Mouse (Mus musculus) midbrain, embryonic 11.5 days (tissue): ENCODE measurements around the gene Rnft2. TPM values are rescaled to one million over a fixed set of nuclear protein-coding genes. Genes with fewer than 3 reads are reported as not detected.

Source experiments
- ATAC-seq: fragments of 200-750 bp; cut with Nextera tagmentation; 2 replicates; pipeline ENCODE4 v1.8.0; 2017; ENCODE audit warnings: moderate TSS enrichment, moderate library complexity; ENCODE audit not compliant: low FRiP score
- DNase-seq: peaks from one replicate; pipeline ENCODE4 v3.0.0; 2015; ENCODE audit warnings: low spot score; ENCODE audit errors: missing footprints
- H3K27ac ChIP-seq: fragments of 300-500 bp; sonication (generic); 2 replicates; pipeline ENCODE4 v1.5.1; 2014; ENCODE audit warnings: low read depth, low read length
- H3K27me3 ChIP-seq: fragments of 300-500 bp; sonication (generic); 2 replicates; pipeline ENCODE4 v1.6.1; 2014; ENCODE audit warnings: mild to moderate bottlenecking, low read length, moderate library complexity, mixed read lengths; ENCODE audit not compliant: control insufficient read depth, insufficient read depth
- H3K36me3 ChIP-seq: fragments of 300-500 bp; sonication (generic); 2 replicates; pipeline ENCODE4 v1.6.1; 2014; ENCODE audit warnings: mild to moderate bottlenecking, low read length, moderate library complexity, mixed read lengths; ENCODE audit not compliant: control insufficient read depth, insufficient read depth
- H3K4me1 ChIP-seq: fragments of 300-500 bp; sonication (generic); 2 replicates; pipeline ENCODE4 v1.6.1; 2014; ENCODE audit warnings: low read length; ENCODE audit not compliant: control insufficient read depth, insufficient read depth
- H3K4me2 ChIP-seq: fragments of 300-500 bp; sonication (generic); 2 replicates; pipeline ENCODE4 v1.6.1; 2014; ENCODE audit warnings: mild to moderate bottlenecking, moderate library complexity
- H3K4me3 ChIP-seq: fragments of 300-500 bp; sonication (generic); 2 replicates; pipeline ENCODE4 v1.5.1; 2014; ENCODE audit warnings: low read depth, low read length
- H3K9ac ChIP-seq: fragments of 300-500 bp; sonication (generic); 2 replicates; pipeline ENCODE4 v1.6.1; 2014; ENCODE audit warnings: low read length
- H3K9me3 ChIP-seq: fragments of 300-500 bp; sonication (generic); 2 replicates; pipeline ENCODE4 v1.6.1; 2016; ENCODE audit warnings: low read length; ENCODE audit not compliant: control insufficient read depth
- WGBS: fragments of 180-500 bp; shearing (Covaris S2); extraction: QIAGEN DNeasy Blood & Tissue Kit; methylation state at CpG from one replicate; pipeline ENCODE4 v1.1.7; 2014; 5-methylcytosine and 5-hydroxymethylcytosine counted together
- polyA plus RNA-seq: library from polyadenylated mRNA; unstranded; fragments of >200 nt; fragmentation: Nextera tagmentation; extraction: Ambion mirVana; gene quantifications from 2 replicates; pipeline ENCODE4 v1.2.1, GENCODE M21; 2014

Gene Rnft2
- polyA plus RNA-seq, 1 experiment from 2014 or later, result 4.3 TPM

DNA sequence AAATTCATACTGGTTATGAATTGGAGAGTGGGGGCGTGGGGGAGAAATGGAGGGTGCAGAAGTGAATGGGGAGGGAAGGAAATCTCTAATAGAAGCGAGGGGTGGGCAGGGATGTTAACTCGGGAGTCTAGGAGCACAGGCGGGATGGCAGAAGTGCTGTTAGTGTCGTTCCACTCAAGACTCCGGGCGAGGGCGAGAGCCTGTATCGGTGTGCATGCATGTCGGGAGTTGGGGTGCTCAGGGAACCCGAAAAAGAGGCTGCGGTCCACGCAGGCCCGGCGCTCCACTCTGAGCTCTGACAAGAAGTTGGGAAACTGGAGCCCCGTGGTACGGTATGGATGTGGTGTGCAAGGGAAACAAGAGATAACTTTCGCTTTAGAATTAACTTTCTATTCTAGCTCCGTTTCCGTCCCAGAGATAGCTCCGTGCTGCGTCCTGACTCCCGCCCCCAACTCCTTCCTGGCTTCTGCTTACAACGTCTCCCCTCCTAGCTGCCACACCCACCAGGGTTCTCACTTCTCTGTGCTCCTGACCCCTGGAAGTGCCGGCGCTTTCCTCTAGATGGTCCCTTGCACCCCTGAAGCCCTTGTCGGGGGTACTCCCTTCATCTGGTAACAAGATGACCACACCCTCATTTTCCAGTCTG lies 72.7 kb downstream of the Rnft2 start:
- H3K27ac ChIP-seq, result no peak overlapping the region
- H3K9ac ChIP-seq, result no peak overlapping the region
- no peak overlapping the region; the same call in 1 of the 2 replicates for H3K4me3 ChIP-seq
- H3K4me1 ChIP-seq, result peaks cover 6% of the 10 kb centered on the region
- ATAC-seq (no peak), DNase-seq (peak; percentile 94)
- under 1% methylated on average over 27 of the region's 27 CpGs for WGBS
- H3K4me2 ChIP-seq, result peak overlapping the region; percentile 11; the same call in 1 of the 2 replicates
- H3K27me3 ChIP-seq, result peaks cover 72% of the 10 kb centered on the region
- H3K36me3 ChIP-seq, result no peaks in the 10 kb centered on the region
- peaks cover 4% of the 10 kb centered on the region; the same call in 1 of the 2 replicates for H3K9me3 ChIP-seq

- Histone ChIP-seq H3K36me3 (no peaks in the 10 kb centered on the region), H3K4me3 (0 out of 2 replicates have a peak overlapping the region, but pooled peaks have one; percentile 2), H3K4me2 (0 out of 2 replicates have a peak overlapping the region, but pooled peaks have one; percentile 2), H3K27ac (no peak overlapping the region), H3K9me3 (peaks cover 4% of the 10 kb centered on the region; the same call in 1 of the 2 replicates), H3K4me1 (peaks cover 6% of the 10 kb centered on the region), H3K27me3 (peaks cover 72% of the 10 kb centered on the region), H3K9ac (no peak overlapping the region)
- DNase-seq (peak; percentile 91), ATAC-seq (no peak)
- WGBS, result 2% methylated on average over 35 of the region's 36 CpGs
Observed at GRCm38 (mm10) chr5:118171665-118172064, 73.3 kb downstream of the Rnft2 start.

DNA sequence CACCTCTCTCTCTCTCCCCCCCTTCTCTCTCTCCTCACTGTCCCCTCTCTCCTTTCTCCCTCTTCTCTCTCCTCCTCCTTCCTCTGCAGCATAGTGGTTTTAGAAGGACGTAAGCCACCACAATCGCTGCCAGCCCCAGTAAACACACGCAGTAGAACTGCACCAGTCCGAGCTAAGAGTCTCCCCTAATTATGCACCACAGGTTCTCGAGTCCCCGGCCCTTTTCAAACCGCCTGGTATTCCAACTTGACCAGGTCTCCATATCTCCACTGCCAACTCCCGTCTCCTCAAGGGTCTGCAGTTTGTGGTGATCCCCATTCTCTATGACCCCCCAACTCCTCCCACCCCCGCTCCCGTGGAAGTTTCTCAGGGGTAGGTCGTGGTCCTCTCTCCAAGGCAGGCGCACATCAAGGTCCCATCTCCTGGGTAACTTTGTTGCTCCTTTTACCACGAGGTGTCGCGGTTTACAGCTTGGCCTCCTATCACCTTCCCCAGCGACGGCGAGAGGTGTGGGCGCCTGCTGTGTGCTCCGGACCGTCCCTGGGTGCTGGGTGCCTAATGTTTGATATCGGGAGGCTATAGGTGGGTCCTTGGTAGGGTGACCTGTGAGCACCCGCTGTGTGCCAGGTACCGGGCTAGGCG lies 73.9 kb downstream of the Rnft2 start:
- Histone ChIP-seq H3K9me3 (peaks cover 4% of the 10 kb centered on the region; the same call in 1 of the 2 replicates), H3K27ac (no peak overlapping the region), H3K9ac (no peak overlapping the region), H3K36me3 (no peaks in the 10 kb centered on the region), H3K27me3 (peaks cover 72% of the 10 kb centered on the region), H3K4me3 (no peak overlapping the region), H3K4me1 (peaks cover 6% of the 10 kb centered on the region), H3K4me2 (no peak overlapping the region)
- DNase-seq (peak; percentile 91), ATAC-seq (no peak)
- WGBS, result under 1% methylated on average over 25 of the region's 25 CpGs

DNA sequence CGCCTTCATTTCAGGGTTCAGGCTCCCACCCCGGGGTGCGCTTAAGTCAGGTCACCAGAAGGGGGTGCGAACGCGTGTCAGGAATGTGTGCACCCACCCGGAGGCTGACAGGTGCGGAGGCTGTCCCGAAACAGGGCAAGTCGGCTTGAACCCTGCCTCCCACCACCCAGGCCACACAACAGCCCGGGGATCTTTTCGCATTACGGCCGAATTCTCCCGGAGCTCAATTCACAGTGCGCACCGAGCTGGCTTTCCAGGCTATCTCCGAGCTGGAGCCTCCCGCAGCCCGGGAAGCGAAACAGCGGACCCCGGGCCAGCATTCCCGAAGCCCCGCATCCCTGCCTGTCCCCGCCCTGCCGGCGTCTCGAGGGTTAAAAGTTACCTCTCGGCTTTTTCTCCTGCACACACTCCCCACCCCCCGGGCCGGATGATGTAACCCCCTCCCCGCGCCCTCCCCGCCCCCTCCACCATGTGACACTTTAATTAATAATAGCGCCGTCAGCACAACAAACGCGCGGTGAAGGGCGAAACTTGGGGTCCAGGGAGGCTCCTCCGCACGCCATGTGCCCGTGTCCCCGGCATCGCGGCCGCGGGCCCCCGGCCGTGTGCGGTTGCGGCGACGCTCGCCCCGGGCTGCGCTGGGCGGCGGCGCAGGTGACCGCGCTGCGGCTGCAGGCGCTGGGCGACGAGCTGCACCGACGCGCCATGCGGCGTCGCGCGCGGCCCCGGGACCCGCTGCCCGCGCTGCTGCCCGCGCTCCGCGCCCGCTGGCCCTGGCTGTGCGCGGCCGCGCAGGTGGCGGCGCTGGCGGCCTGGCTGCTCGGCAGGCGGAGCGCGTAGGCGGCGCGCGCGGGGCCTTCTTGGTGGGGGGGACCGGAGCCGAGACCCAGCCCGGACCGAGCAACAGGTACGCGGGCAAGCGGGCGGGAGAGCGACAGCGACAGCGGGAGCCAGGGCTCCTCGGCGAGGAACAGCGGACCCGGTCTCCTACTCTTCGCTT lies 75.4 kb downstream of the Rnft2 start:
- under 1% methylated on average over 116 of the region's 117 CpGs for WGBS
- no peak overlapping the region for H3K27ac ChIP-seq
- no peaks in the 10 kb centered on the region for H3K36me3 ChIP-seq
- peaks cover 67% of the 10 kb centered on the region for H3K27me3 ChIP-seq
- H3K9ac ChIP-seq, result peak overlapping the region; percentile 40
- H3K4me3 ChIP-seq, result peak overlapping the region; percentile 43
- ATAC-seq, result peak; percentile 35; the same call in 1 of the 2 replicates
- H3K9me3 ChIP-seq, result no peaks in the 10 kb centered on the region
- peak overlapping the region; percentile 93 for H3K4me2 ChIP-seq
- peaks cover 5% of the 10 kb centered on the region for H3K4me1 ChIP-seq
- peak; percentile 93 for DNase-seq

DNA sequence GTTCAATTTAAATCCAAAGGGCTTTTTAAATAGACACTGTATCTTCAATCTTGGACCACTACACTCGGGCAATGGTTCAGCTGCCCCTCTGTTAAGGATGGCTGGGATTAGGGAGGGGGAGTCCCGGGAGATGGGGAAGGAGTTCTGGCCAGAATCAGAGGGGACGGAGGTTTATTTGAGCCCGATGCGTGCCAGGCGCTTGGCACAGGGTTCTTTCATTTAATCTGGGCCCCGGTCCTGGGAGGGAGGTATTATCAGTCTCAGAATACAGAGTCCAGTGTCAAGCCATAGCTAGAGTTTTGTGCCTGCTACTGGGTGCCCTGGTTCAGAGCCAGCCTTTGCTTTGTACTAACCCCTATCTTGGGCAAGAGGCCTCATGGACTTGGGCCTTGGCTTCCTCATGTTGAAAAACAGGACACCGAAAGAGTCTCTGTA lies 77.3 kb downstream of the Rnft2 start:
- peaks cover 51% of the 10 kb centered on the region for H3K27me3 ChIP-seq
- H3K4me3 ChIP-seq, result no peak overlapping the region
- 0 out of 2 replicates have a peak, but pooled peaks cover 3% of the 10 kb centered on the region for H3K4me1 ChIP-seq
- H3K36me3 ChIP-seq, result no peaks in the 10 kb centered on the region
- H3K4me2 ChIP-seq, result no peak overlapping the region
- ATAC-seq (no peak), DNase-seq (no peak)
- no peak overlapping the region for H3K27ac ChIP-seq
- H3K9me3 ChIP-seq, result no peaks in the 10 kb centered on the region
- no peak overlapping the region for H3K9ac ChIP-seq
- 61% methylated on average over 8 of the region's 8 CpGs for WGBS

- Histone ChIP-seq H3K9ac (no peak overlapping the region), H3K36me3 (no peaks in the 10 kb centered on the region), H3K9me3 (no peaks in the 10 kb centered on the region), H3K4me2 (no peak overlapping the region), H3K4me1 (0 out of 2 replicates have a peak, but pooled peaks cover 3% of the 10 kb centered on the region), H3K4me3 (no peak overlapping the region), H3K27me3 (peaks cover 31% of the 10 kb centered on the region), H3K27ac (no peak overlapping the region)
- no peak for ATAC-seq
- DNase-seq, result no peak
Observed at GRCm38 (mm10) chr5:118165462-118165861, 79.5 kb downstream of the Rnft2 start.

DNA sequence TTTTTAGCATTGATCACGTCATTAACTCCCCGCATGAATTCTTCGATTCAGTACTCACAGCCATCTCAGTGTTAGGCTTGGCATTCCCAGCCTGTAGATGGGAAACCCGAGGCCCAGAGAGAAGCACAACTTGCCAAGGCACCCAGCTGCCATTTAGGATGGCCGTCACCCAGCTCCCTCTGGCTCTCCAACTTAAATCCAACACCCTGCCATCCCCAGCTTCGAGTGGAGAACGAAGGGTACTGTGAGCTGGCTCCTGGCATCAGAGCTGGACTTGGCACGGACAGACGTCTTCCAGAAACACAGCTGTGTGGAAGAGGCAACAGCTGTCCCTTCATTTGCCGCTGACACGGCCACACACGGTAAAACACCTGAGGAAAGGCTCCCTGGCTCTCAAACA lies 80.3 kb downstream of the Rnft2 start, which contains the start of gene Hrk:
Gene Hrk (plus strand): TSS at position 68 of the 400 bp plus-strand sequence.
- H3K4me2 ChIP-seq, result no peak within 1 kb of the TSS
- H3K9ac ChIP-seq, result no peak within 1 kb of the TSS
- no peak within 1 kb of the TSS for H3K27ac ChIP-seq
- WGBS, result 75% methylated on average over 12 of the region's 12 CpGs
- no peak for ATAC-seq
- no peak within 1 kb of the TSS for H3K4me3 ChIP-seq
- DNase-seq, result no peak
- H3K4me1 ChIP-seq, result no peaks in the 10 kb centered on the region
- H3K27me3 ChIP-seq, result peaks cover 22% of the 10 kb centered on the region
- no peaks in the 10 kb centered on the region for H3K9me3 ChIP-seq
- H3K36me3 ChIP-seq, result no peaks in the 10 kb centered on the region

GRCm38 (mm10) chr5:118160691-118161090 lies 84.2 kb downstream of the Rnft2 start:
- Histone ChIP-seq H3K27me3 (peaks cover 3% of the 10 kb centered on the region; the same call in 1 of the 2 replicates), H3K4me1 (no peaks in the 10 kb centered on the region), H3K36me3 (no peaks in the 10 kb centered on the region), H3K4me3 (no peak overlapping the region), H3K27ac (no peak overlapping the region), H3K9me3 (no peaks in the 10 kb centered on the region), H3K4me2 (no peak overlapping the region), H3K9ac (no peak overlapping the region)
- ATAC-seq (no peak), DNase-seq (no peak)
- WGBS, result 49% methylated on average over 4 of the region's 4 CpGs
